Mouse (Mus musculus) ES-E14 (cell line): ENCODE measurements at regions not wholly inside any gene's neighbourhood (a gene's known extent, or its start where the extent isn't known, plus 50 kb on each side); places are given as distances from the start of the nearest gene placed in this dataset.

Experiments used
- CHD2 ChIP-seq: IDR thresholded peaks from 2 replicates; pipeline ENCODE4 v1.6.1; 2014; ENCODE audit warnings: mild to moderate bottlenecking, low read depth, low read length, inconsistent platforms
- HCFC1 ChIP-seq: IDR thresholded peaks from 2 replicates; pipeline ENCODE4 v1.6.1; 2012; ENCODE audit warnings: low read length, inconsistent platforms, borderline replicate concordance; ENCODE audit not compliant: insufficient read depth
- MAFK ChIP-seq: IDR thresholded peaks from 2 replicates; pipeline ENCODE4 v1.6.1; 2014; ENCODE audit warnings: mild to moderate bottlenecking, low read depth, low read length, inconsistent platforms; ENCODE audit not compliant: insufficient read depth
- ZNF384 ChIP-seq: IDR thresholded peaks from 2 replicates; pipeline ENCODE4 v1.6.1; 2012; ENCODE audit warnings: low read depth, low read length, inconsistent platforms

GRCm38 (mm10) chr1:51530191-51530926, 52.1 kb upstream of the Nabp1 start:
- TF ChIP-seq MAFK = no peak
- TF ChIP-seq CHD2 = no peak
- no peak for TF ChIP-seq ZNF384
- TF ChIP-seq HCFC1 = no peak
